Mouse (Mus musculus): ENCODE results near the gene Cdhr2. TPM values are rescaled to one million over a fixed set of nuclear protein-coding genes. Genes with fewer than 3 reads are reported as not detected.

Gene Cdhr2
- total RNA-seq, 4 experiments from 2014 or later, result not detected

- DNase-seq (ENCODE audit: low spot score in 2 of 2), result no peak
These were observed 48.7 kb downstream of the Cdhr2 start, which contains the start of gene Gprin1 for GRCm38 (mm10) chr13:54749864-54750411. TSS of gene Gprin1 (minus strand) at chr13:54749874.

- DNase-seq (ENCODE audit: low spot score in 2 of 2), result no peak
These were observed 49.4 kb downstream of the Cdhr2 start for GRCm38 (mm10) chr13:54750699-54751098.

DNA sequence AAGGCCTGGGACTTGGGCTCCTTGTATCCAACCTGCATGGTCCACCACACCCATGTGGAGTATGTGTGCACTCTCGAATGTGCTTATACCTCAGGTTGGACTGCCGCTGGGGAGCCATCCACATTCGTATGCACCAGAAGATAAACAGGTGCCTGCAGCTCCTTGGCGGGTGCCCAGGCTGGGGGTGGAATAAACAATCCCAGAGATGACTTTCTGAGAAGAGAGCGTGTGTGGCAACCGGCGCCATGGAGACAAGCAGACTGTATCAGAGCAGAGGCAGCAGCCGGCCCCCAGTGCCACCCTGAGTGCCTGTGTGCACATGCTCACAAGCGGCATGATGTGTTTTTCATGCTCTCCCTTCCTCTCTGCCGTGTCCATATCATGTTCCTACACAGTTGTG, 51.4 kb downstream of the Cdhr2 start:
- DNase-seq (ENCODE audit: low spot score in 2 of 2), result no peak

GRCm38 (mm10) chr13:54753733-54754132, 52.5 kb downstream of the Cdhr2 start:
- no peak for DNase-seq (ENCODE audit: low spot score in 2 of 2)

GRCm38 (mm10) chr13:54754169-54755080, 53.2 kb downstream of the Cdhr2 start:
- no peak for DNase-seq (ENCODE audit: low spot score in 2 of 2)

GRCm38 (mm10) chr13:54755201-54755830, 54.1 kb downstream of the Cdhr2 start:
- DNase-seq (ENCODE audit: low spot score in 2 of 2), result no peak

GRCm38 (mm10) chr13:54756156-54756712, 55.0 kb downstream of the Cdhr2 start:
- no peak for DNase-seq (ENCODE audit: low spot score in 2 of 2)

DNA sequence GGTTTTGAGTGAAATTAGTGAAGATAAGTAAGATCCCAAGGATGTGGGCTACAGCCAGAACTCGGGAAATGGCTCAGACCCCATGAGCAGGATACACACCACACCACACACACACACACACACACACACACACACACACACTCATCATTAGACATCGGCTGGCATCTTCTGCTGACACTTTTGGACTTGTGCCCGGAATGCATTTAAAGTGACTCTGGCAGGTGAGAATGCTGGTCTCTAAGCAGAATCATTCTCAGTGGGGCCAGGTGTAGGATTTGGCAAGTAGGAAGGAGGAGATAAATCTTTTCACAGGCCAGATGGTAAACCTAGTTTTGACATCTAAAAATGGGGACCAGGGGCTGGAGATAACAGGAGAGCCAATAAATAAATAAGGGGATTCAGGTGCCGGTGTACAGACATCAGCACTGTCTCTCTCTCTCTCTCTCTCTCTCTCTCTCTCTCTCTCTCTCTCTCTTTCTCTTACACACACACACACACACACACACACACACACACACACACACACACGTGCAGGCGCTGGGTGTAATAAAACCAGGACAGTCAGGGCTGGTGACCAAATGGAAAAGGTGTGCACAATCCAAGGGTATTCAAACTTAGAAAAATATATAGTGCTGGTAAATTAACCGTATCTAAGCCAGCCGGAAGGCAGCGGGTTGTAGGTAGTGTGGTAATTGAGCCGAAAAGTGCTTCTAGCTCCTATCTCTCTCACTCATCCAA, 56.0 kb downstream of the Cdhr2 start:
- DNase-seq (ENCODE audit: low spot score in 2 of 2), result no peak

DNA sequence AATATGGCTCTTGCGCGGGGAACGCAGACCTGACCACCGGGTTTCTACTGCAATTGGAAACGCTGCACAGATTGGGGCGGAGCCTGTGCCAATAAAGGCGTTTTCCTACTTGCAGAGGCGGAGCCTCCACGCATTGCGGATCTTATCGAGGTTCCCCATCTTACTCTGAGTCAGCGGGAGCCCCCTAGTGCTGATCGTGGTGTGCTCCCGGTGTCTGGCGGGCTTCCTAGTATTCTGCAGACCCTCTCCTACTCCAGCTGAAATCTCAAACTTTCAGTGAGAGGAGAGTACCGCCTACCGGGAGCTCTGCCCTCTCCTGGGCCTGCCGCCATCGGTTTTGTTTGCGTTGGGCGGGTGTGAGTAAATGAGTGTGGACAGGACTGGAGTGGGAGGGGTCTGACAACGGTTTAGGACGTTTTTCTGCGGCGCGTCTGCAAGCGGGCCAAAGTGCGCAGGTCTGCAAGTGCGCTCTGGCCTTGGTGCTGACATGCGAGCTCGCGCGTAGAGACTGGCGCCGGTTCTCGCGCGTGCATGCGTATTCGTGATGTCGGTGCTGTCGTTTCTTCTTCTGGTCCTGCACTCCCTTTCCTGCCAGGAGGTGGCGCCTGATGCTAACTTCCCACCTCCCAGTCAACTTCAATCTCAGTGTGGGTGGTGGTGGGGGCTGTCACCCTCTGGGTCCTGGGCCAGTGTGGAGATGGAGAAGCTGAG, 56.9 kb downstream of the Cdhr2 start:
- DNase-seq (ENCODE audit: low spot score in 2 of 2), result peak; percentile 57 to 69

DNA sequence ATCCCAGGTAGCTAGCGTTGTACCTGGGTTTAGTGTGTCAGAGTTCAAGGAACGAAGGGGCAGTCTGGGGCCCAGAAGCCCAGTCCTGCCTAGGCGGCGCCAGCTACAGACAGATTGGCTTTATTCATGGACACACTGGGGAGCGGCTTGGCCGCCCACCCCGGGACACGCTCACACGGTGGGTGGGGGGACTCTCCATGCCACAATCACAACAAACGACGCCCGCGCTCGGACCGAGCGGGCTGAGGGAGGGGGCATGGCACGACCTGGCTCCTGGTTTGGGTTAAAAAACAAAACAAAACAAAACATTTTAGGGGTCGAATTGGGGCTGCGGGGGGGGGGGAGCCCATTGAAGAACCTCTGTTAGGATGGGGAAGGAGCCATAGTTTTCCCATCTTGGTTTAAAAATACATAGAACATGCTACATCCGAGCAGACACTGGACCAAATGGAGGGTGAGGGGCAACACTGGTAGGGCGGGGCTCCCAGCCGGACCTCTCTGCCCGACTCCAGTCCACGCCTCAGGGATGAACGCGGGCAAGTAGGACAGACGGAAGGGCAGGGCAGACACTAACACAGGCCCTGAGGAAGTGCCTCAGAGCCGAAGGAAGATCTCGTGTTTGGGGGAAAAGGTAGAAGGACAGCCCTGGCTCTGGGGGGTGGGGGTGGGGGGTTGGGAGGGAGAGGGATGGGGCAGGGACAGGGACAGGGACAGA, 57.7 kb downstream of the Cdhr2 start:
- DNase-seq (ENCODE audit: low spot score in 2 of 2), result no peak

- no peak for DNase-seq (ENCODE audit: low spot score in 2 of 2)
These were observed 58.2 kb downstream of the Cdhr2 start for GRCm38 (mm10) chr13:54759496-54759895.

GRCm38 (mm10) chr13:54760164-54760795, 59.0 kb downstream of the Cdhr2 start:
- DNase-seq (ENCODE audit: low spot score in 2 of 2), result peak; percentile 20 to 27

GRCm38 (mm10) chr13:54760906-54761305, 59.6 kb downstream of the Cdhr2 start:
- DNase-seq (ENCODE audit: low spot score in 2 of 2), result no peak

DNA sequence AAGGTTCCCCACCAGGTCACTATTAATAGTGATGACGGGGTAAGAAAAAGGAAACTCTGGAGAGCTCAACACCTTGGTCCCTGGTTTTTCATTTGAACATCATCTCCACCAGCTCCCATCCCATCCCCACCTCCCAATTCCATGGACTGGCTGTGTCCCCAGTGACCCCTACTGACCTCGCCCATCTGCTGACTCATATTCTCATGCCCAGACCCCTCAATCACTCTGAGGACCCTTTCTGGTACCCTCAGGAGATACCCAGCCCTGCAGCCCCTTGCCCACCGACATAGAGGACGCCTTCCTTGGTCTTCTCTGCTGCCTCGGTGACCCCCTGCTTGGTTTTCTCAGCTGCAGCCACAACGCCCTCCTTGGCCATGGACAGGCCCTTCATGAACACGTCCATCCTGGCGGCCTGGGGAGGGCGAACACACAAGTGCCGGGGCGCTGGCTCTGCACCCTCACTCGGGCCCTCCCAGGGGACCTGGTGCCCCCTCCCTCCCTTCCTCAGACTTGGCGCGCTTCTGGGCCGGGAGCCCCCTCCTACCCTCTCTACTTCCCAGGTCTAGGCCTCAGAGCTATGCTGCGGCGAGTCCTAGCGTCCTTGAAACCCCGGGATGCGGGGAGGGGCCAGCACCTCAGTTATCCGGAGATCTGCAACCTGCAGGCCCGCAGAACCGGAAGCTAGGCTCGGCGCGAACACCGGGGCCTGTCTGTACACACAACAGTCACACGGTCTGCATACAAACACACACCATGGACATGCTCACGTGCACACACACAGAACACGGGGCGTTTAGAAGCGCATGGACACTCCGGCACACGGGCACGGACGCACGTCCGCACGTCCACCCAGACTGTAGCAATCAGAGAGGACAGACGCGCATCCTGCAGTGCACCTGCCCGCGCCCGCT, 64.3 kb downstream of the Cdhr2 start:
- no peak for DNase-seq (ENCODE audit: low spot score in 2 of 2)

GRCm38 (mm10) chr13:54766192-54766768, 65.0 kb downstream of the Cdhr2 start, which contains the start of gene Sncb:
TSS of gene Sncb (minus strand) at chr13:54766595.
- peak; percentile 10 to 27 for DNase-seq (ENCODE audit: low spot score in 2 of 2)

DNA sequence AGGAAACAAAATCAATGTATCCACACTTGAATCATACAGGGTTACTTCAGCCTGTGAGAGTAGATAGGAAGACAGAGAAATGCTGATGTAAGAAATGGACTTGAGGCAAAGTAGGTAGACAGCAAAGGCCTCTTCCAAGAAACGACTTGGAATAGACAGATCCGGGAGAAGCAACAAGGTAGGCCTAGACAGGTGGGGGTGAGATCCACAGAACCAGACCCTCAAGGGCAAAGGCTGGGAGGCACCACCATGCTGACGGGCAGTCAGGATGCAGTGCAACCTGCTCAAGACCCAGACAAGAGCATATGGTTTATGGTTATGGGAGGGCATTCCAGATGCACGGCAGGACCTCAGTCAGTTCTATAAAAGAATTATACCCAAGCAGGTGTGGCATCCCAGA, 65.8 kb downstream of the Cdhr2 start:
- no peak for DNase-seq (ENCODE audit: low spot score in 2 of 2)

DNA sequence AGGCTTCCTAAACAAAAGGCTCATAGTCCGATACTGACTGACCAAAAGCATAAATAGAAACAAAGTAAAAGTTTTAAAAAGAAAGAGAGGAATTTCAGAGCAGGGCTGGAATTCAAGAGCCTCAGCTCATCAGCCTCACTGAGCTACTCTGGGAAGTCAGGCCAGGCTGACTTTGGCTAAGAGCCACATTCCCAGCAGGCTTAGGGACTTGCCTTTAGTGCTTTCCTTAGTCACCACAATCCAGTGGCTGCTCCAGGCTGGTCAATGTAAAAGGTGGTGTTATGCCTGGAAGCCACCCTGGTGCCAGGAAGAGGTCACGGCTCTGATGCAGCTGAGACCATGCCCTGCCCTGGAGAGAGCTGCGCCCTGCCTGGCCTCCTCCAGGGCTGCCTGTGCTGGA, 79.3 kb downstream of the Cdhr2 start:
- DNase-seq (ENCODE audit: low spot score in 2 of 2), result peak in 1 of 2 experiments; percentile 42

DNA sequence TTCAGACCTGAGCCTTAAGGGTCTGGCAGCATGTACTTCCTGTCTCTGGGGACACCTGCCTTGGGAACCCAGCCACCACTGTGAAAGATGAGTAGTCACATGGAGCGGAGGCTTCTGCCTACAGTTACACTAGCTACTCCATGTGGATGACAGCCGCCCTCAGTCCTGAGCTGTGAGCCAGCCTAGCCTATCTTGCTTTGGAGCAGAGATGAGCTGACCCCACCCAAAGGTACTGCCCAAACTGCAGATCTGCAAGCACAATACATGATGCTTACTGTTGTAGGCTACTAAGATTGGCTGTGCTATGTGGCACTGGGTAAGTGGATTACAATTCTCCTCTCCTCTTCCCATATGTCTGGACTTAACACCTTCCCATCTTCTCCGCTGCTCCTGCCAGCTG, 79.8 kb downstream of the Cdhr2 start:
- no peak for DNase-seq (ENCODE audit: low spot score in 2 of 2)

Measured in gastrocnemius, adult 8-10 months (tissue).